Mouse (Mus musculus): ENCODE results near the gene Klhl2. TPM values are rescaled to one million over a fixed set of nuclear protein-coding genes. Genes with fewer than 3 reads are reported as not detected.

Klhl2 gene
- polyA plus RNA-seq (2012; rRNA removed) (11.7 and 12.4 TPM in 2 replicates), polyA plus RNA-seq (2014; fragmentation: Nextera tagmentation; extraction: Ambion mirVana) (9.5 and 12.2 TPM in 2 replicates)

- Histone ChIP-seq H3K4me3 (replicated peaks; ENCODE audit: low read length) (peak within 1 kb of the TSS; percentile 88), H3K4me2 (replicated peaks; ENCODE audit: low read depth, low read length, severe bottlenecking) (peak within 1 kb of the TSS; percentile 88), H3K9me3 (ENCODE audit: control insufficient read depth, low read length) (no peaks in the 10 kb centered on the region), H3K9ac (ENCODE audit: low read depth, low read length, severe bottlenecking) (peak within 1 kb of the TSS; percentile 78), H3K36me3 (ENCODE audit: control insufficient read depth, insufficient read depth, low read length) (no peaks in the 10 kb centered on the region), H3K4me1 (ENCODE audit: control insufficient read depth, insufficient read depth, low read length) (peaks cover 10% of the 10 kb centered on the region), H3K27me3 (ENCODE audit: control insufficient read depth, insufficient read depth, low read length) (no peaks in the 10 kb centered on the region), H3K27ac (replicated peaks; ENCODE audit: low read depth, low read length) (peak within 1 kb of the TSS; percentile 48)
- WGBS = 2% methylated on average over 28 of the region's 68 CpGs
- ATAC-seq (ENCODE audit: low FRiP score, low read depth) (peak; percentile 90), DNase-seq (ENCODE audit: low spot score) (peak; percentile 76)
- TF ChIP-seq POLR2A (IDR thresholded peaks at IDR 0.05; ENCODE audit: borderline replicate concordance, extremely low read depth, insufficient read depth, insufficient read length) = peak; percentile 68; the same call in 1 of the 2 replicates
Observed at GRCm38 (mm10) chr8:64849897-64850541, at the start of gene Klhl2. Gene Klhl2, minus strand, starts transcription at chr8:64850017.

- WGBS = 2% methylated on average over 4 of the region's 4 CpGs
- H3K4me1 ChIP-seq (ENCODE audit: control insufficient read depth, insufficient read depth, low read length) = no peaks in the 10 kb centered on the region
- no peak for DNase-seq (ENCODE audit: low spot score)
- H3K9ac ChIP-seq (ENCODE audit: low read depth, low read length, severe bottlenecking) = no peak overlapping the region
- no peaks in the 10 kb centered on the region for H3K9me3 ChIP-seq (ENCODE audit: control insufficient read depth, low read length)
- no peak overlapping the region for H3K27ac ChIP-seq (replicated peaks; ENCODE audit: low read depth, low read length)
- ATAC-seq (ENCODE audit: low FRiP score, low read depth) = no peak
- H3K36me3 ChIP-seq (ENCODE audit: control insufficient read depth, insufficient read depth, low read length) = no peaks in the 10 kb centered on the region
- no peaks in the 10 kb centered on the region for H3K27me3 ChIP-seq (ENCODE audit: control insufficient read depth, insufficient read depth, low read length)
- no peak overlapping the region for H3K4me3 ChIP-seq (replicated peaks; ENCODE audit: low read length)
- H3K4me2 ChIP-seq (replicated peaks; ENCODE audit: low read depth, low read length, severe bottlenecking) = no peak overlapping the region
- TF ChIP-seq POLR2A (IDR thresholded peaks at IDR 0.05; ENCODE audit: borderline replicate concordance, extremely low read depth, insufficient read depth, insufficient read length) = no peak
Observed at GRCm38 (mm10) chr8:64898710-64899109, 48.9 kb upstream of the Klhl2 start.

- Histone ChIP-seq H3K9ac (ENCODE audit: low read depth, low read length, severe bottlenecking) (no peak overlapping the region), H3K9me3 (ENCODE audit: control insufficient read depth, low read length) (no peaks in the 10 kb centered on the region), H3K27me3 (ENCODE audit: control insufficient read depth, insufficient read depth, low read length) (no peaks in the 10 kb centered on the region), H3K4me2 (replicated peaks; ENCODE audit: low read depth, low read length, severe bottlenecking) (no peak overlapping the region), H3K27ac (replicated peaks; ENCODE audit: low read depth, low read length) (no peak overlapping the region), H3K36me3 (ENCODE audit: control insufficient read depth, insufficient read depth, low read length) (no peaks in the 10 kb centered on the region), H3K4me1 (ENCODE audit: control insufficient read depth, insufficient read depth, low read length) (no peaks in the 10 kb centered on the region), H3K4me3 (replicated peaks; ENCODE audit: low read length) (no peak overlapping the region)
- 52% methylated on average over 5 of the region's 5 CpGs for WGBS
- DNase-seq (ENCODE audit: low spot score) = no peak
- no peak for TF ChIP-seq POLR2A (IDR thresholded peaks at IDR 0.05; ENCODE audit: borderline replicate concordance, extremely low read depth, insufficient read depth, insufficient read length)
- ATAC-seq (ENCODE audit: low FRiP score, low read depth) = no peak
Observed at GRCm38 (mm10) chr8:64896731-64897130, 46.9 kb upstream of the Klhl2 start.

- 47% methylated on average over 13 of the region's 13 CpGs for WGBS
- Histone ChIP-seq H3K27me3 (ENCODE audit: control insufficient read depth, insufficient read depth, low read length) (no peaks in the 10 kb centered on the region), H3K4me3 (replicated peaks; ENCODE audit: low read length) (no peak overlapping the region), H3K4me2 (replicated peaks; ENCODE audit: low read depth, low read length, severe bottlenecking) (no peak overlapping the region), H3K36me3 (ENCODE audit: control insufficient read depth, insufficient read depth, low read length) (no peaks in the 10 kb centered on the region), H3K9ac (ENCODE audit: low read depth, low read length, severe bottlenecking) (no peak overlapping the region), H3K27ac (replicated peaks; ENCODE audit: low read depth, low read length) (no peak overlapping the region), H3K9me3 (ENCODE audit: control insufficient read depth, low read length) (no peaks in the 10 kb centered on the region), H3K4me1 (ENCODE audit: control insufficient read depth, insufficient read depth, low read length) (no peaks in the 10 kb centered on the region)
- no peak for ATAC-seq (ENCODE audit: low FRiP score, low read depth)
- DNase-seq (ENCODE audit: low spot score) = no peak
- no peak for TF ChIP-seq POLR2A (IDR thresholded peaks at IDR 0.05; ENCODE audit: borderline replicate concordance, extremely low read depth, insufficient read depth, insufficient read length)
Observed at GRCm38 (mm10) chr8:64880619-64881200, 30.9 kb upstream of the Klhl2 start.

GRCm38 (mm10) chr8:64877630-64878312, 28.0 kb upstream of the Klhl2 start:
- no peak overlapping the region for H3K27ac ChIP-seq (replicated peaks; ENCODE audit: low read depth, low read length)
- H3K36me3 ChIP-seq (ENCODE audit: control insufficient read depth, insufficient read depth, low read length) = no peaks in the 10 kb centered on the region
- no peak overlapping the region for H3K4me3 ChIP-seq (replicated peaks; ENCODE audit: low read length)
- 85% methylated on average over 22 of the region's 22 CpGs for WGBS
- no peak overlapping the region for H3K9ac ChIP-seq (ENCODE audit: low read depth, low read length, severe bottlenecking)
- TF ChIP-seq POLR2A (IDR thresholded peaks at IDR 0.05; ENCODE audit: borderline replicate concordance, extremely low read depth, insufficient read depth, insufficient read length) = no peak
- H3K4me1 ChIP-seq (ENCODE audit: control insufficient read depth, insufficient read depth, low read length) = no peaks in the 10 kb centered on the region
- no peak overlapping the region for H3K4me2 ChIP-seq (replicated peaks; ENCODE audit: low read depth, low read length, severe bottlenecking)
- no peak for DNase-seq (ENCODE audit: low spot score)
- no peaks in the 10 kb centered on the region for H3K27me3 ChIP-seq (ENCODE audit: control insufficient read depth, insufficient read depth, low read length)
- ATAC-seq (ENCODE audit: low FRiP score, low read depth) = no peak
- H3K9me3 ChIP-seq (ENCODE audit: control insufficient read depth, low read length) = no peaks in the 10 kb centered on the region
